Mouse (Mus musculus) spleen, postnatal 10 days (tissue): ENCODE data around the gene Hes1.

Experiments used
- DNase-seq, 2 experiments: peaks; one replicate each; pipeline ENCODE4 v3.0.0; 2021 to 2022; ENCODE audit warnings: low spot score in 2 of 2

The Hes1 gene

DNA sequence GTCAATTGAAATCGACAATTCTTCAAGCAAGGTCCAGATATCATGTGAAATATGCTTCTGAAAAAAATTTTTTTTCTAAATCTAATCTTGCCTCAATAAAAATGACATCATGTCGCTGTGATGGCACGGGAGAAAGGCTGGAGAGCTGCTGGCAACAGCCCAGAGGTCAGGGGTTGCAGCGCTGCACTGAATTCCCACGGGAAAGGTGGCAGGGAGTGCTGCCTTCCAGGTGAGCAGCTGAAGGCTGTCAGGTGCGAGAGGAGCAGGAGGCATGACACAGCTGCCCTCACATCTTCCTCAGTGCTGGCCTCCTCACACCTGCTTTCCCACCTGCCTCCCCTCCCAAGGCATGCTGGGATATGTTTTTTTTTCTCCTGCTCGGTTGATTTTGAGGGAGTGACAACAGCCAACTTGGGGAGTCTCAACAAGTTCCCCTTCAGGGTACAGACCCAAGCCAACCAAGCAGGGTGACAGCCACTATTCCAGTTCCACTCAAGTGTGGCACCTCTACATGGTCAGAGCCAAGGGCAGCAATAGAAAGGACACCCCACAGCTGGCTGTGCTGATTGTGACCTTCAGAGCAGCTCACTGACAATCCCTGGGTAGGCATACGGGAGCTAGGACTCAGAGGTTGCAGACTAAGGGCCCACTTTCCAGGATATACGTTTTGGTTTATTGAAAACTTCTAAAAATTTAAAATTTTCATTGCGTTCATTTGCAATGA, 13.3 kb upstream of the Hes1 start:
- no peak for DNase-seq

DNA sequence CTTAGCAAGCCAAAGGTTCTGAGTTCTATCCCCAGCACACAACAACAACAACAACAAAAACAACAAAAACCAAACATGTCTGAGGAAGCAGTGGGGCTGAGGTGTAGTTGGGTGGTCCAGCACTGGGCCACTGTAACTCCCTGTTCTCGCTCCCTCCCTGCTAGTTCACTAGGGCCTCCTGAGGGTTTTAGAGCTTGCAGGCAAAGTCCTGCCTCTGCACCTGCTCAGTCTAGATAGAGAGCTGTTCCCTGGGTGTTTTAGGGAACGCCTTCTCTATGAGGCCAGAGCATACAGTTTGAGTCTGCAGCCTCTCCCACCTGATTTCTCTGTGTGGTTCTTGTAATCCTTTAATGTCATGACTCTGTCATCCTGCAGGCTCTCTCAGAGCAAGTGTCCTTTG, 11.9 kb upstream of the Hes1 start:
- DNase-seq: no peak

DNA sequence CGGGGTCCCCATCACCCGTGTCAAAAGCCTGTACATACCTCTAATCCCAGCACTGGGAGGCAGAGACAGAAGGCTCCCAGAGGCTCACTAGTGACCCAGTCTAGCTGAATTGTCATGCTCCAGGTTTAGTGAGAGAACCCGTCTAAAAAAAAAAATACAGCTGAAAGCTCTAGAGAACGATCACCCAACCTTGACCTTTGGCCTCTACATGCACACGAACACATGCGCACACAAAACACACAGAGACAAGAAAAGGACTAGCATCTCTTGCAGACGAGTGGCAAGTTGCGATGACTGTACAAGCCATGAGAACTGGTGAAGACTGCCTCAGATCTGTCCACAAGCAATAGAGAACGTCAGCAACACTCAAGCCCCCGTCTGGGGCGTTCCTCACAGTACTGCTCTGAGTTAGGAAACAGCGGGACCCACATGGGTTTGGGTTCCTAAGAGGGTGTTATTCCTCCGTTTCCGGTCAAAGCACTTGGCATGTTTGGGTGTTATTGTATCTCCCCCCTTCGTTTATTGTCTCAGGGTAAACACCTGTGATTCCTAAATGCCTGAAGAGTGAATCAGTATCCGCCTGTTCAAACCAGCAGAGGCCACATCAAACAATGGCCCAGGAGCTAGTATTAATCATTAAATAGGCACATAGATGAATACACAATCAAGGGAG, 11.2 kb upstream of the Hes1 start:
- no peak for DNase-seq

DNA sequence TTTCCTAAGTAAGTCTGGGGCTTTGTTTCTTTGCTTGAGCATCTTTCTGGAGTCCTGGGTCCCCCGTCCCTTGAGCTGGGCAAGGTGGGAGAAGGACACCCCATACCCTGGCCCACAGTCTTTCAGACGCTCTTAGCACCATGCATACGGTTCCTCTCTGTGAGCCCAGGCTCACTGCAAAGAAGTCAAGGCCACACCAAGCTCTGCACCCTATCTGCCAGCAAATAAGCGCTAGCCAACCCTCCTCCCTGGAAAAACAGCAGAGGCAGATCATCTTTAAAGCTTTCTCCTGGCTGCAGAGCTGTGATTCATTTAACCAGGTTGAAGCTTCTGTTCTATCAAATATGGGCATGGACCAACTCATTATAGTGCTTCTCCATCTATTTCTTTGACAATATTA, 9.6 kb upstream of the Hes1 start:
- no peak for DNase-seq

DNA sequence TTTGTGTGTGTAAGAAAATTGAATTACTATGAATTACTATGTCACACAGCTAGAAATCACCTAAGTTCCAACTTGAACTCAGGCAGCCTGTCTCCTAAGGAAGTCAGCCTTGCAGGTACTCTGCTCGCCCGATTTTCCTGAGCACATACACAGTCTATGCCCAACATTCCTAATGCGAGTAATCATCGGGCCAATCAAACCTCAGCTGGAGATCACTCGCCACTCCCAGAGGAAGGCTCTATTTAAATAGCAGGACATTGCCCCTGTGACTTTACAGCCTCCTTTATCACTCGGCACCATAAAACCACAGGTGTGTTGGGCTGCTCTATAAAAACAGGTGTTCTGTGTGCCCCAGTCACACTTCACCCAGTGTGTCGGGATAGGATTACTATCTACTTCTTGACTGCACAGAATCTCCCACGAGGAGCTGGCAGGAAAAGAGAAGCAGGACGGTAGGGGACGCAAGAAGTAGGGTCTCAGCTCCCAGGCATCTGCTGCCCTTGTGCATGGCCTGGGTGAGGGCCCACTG, 8.8 kb upstream of the Hes1 start:
- DNase-seq: no peak

DNA sequence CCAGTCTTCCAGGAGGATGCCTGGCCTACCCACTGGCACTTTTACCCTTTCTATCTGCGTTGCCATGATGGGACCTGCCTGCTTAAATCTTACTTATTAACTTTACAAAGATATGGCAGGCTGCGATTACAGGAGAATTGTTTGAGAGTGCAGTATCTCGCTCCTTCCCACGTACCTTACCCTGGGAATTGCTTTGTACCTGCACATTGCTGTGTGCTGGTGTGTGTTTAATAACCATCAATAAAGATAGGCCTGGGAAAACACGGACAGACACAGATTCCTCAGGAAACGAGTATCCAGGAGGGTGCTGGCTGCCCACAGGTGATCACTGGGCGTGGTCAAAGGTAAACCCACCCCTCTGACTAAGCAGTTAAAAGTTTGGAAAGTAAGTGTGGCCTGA, 8.3 kb upstream of the Hes1 start:
- DNase-seq: no peak

DNA sequence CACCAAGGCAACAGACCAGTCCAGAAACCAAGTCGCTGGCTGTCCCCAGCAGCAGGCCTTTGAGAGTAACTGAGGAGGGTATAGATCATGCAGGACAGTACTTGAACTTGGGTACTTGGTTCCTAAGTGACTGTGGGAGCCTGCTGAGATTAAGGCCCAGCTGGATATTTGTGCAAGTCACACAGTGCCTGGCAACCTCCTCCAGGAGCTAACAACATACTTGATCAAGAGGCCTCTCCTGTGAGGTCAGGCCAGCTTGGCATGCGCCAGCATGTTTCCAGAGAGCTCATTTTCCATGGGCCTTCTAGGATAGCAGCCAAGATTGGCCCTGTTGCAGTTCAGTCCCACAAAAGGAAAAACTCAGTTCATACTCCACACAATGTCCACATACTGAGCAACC, 7.3 kb upstream of the Hes1 start:
- no peak for DNase-seq

DNA sequence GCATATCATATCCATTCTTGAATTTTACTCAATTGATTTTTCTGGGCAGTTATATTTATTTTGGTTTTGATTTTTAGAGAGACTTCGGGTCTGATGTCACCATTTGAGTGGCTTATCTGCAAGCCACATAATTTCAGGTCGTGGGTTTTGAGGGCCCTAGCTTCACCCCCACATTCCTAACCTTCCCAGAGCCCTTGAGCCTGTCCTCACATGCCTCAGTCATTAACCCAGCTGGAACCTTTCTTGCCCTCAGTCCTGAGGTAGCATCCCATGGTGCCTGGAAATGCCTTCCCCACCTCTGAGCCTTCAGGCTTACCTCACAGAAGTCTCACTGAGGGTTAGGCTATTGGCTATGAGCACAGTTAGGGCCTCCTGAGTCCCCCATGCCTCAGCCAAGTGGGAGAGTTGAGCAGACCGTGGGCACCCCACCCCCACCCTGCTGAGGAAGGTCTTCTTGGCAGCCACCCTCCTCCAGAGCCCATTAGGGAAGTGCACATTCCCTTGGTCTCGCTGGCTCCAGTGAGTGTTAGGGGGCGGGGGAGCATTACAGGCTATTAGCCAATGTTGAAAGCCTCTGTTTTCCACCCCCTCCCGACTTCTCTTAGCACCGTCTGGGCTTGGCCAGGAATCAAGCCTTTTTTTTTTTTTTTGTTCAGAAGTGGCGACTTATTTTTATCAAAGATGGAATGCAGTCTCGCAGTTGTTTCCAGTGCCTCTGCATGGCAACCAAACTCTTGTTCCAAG, 5.0 kb upstream of the Hes1 start:
- DNase-seq: no peak

DNA sequence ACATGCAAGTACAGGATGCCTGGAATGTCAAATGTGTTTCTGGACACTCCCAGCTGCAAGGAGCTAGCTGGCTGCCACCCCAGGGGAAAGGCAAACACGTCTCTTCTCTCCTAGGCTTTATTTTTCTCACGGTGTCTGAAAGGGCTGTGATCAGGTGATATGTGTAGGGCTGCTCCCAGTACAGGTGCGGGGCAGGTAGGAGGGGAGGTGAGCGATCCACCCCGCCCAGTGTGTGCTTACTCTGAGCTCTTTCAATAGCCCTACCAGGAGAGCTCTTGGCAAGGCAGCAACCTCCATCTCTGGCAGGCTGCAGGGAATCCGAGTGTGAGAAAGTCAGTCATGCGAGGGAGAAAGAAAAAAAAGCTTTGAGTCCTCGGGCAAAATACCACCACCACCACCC, 3.8 kb upstream of the Hes1 start:
- no peak for DNase-seq

DNA sequence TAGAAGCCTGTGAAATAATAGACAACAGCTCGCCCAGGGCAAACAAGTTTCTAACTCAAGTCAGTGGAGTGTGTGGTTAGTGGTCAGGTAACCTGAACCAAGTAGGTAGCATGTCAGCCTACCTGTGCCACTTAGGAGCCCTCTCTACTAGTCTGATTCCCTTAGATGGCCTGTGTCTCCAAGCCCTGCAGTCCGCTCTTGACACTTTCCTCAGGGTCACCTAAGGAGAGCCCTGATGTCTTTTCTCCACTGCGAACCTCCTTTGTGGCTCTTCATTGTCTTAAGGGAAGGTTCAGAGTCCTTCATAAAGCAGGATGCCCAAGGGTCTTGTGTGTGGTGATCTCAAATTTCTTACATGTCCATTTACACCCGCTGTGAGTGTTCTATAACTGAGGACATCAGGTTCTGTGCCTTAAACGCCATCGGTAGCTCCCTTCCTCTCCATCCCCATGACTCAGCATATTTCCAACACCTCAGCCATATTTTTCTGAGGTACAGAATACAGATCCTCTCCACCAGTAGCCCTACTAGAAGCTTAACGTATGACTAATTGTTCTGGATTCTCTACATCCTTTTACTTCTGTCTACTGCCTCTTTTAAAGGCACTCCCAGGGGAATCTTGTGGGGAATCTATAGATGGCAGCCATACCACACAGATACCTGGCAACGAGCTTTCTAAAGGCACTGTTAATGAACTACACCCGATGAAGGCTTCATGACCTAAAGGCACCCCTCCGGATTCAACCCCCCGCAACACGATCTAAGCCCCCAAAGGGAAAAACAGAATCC, 1.7 kb upstream of the Hes1 start:
- DNase-seq: no peak

DNA sequence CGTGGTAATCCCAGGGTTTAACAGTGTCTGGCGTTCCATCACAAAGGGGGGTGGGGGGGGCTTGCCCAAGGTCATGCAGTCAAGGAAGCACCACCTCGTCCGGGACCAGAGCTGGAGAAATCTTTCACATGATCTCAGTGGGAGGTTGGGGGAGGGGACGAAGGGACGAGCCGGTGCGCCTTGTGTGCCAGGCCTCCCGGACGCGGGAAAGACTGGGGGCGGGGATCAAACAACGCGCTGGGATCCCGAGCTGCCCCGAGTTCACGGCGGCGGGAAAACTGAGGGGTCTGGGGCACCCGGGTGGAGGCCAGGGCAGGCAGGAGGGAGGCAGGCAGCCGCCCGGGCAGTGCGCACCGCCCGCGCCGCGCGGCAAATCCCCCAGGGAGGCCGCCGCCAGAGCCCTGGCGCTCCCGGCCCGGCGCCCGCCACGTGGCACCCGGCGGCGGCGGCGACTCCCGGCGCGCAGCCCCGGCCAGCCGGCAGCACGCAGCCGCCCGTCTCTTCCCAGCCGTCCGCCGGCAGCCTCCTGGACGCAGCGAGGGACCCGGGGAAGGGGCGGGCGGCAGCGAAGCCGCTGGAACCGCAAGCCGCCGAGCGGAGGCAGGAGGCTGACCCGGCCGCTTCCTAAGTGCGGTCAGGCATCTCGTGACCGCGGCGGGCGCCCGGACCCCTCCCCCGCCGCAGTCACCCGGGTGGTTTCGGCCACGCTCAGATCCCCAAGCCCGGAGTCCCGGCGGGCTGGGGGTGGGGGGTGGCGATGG, 883 bp upstream of the Hes1 start:
- peak; percentile 44 to 45 for DNase-seq

DNA sequence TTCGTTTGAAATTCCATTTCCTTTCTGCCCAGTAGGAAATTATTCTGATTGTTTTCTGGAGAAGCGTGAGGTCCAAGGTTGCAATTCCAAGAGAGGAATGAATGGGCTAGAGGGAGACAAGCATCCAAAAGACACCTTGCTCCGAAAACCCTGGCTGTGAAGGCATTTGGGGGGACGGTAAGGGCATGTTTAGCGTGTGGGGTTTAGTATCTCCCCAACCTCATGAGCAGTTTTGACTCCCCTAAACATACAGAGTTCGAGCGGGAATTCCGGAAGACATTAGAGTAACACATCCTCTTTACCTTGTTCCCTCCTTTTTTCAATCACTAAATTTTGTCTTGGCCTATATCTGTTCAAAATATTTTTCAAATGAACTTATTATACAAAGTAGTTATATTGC, 429 bp downstream of the Hes1 start:
- no peak for DNase-seq

DNA sequence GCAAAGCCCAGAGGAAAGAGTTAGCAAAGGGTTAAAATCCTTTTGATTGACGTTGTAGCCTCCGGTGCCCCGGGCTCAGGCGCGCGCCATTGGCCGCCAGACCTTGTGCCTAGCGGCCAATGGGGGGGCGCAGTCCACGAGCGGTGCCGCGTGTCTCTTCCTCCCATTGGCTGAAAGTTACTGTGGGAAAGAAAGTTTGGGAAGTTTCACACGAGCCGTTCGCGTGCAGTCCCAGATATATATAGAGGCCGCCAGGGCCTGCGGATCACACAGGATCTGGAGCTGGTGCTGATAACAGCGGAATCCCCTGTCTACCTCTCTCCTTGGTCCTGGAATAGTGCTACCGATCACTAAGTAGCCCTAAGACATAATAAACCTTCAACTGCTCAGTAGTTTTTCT, 893 bp downstream of the Hes1 start:
- DNase-seq: peak in 1 of 2 experiments; percentile 79

DNA sequence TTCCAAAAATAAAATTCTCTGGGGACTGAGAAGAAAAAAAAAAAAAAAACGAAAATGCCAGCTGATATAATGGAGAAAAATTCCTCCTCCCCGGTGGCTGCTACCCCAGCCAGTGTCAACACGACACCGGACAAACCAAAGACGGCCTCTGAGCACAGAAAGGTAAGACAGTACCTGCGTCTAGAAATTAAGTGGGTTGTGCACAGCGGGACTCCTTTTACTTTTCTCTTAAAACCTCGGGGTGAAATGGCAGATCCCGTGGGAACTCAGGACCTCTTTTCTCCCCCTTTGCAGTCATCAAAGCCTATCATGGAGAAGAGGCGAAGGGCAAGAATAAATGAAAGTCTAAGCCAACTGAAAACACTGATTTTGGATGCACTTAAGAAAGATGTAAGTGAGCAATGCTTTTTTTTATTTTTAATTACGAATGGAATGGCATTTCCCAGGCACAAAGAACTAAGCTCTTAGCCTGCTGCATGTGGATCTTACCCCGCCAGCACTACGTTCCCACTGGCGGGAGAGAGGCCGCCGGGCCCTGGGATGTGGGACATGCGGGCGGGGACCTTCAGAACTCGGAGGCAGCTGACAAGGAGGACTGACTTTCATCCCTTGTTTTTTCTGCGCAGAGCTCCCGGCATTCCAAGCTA, 1.5 kb downstream of the Hes1 start:
- no peak for DNase-seq

DNA sequence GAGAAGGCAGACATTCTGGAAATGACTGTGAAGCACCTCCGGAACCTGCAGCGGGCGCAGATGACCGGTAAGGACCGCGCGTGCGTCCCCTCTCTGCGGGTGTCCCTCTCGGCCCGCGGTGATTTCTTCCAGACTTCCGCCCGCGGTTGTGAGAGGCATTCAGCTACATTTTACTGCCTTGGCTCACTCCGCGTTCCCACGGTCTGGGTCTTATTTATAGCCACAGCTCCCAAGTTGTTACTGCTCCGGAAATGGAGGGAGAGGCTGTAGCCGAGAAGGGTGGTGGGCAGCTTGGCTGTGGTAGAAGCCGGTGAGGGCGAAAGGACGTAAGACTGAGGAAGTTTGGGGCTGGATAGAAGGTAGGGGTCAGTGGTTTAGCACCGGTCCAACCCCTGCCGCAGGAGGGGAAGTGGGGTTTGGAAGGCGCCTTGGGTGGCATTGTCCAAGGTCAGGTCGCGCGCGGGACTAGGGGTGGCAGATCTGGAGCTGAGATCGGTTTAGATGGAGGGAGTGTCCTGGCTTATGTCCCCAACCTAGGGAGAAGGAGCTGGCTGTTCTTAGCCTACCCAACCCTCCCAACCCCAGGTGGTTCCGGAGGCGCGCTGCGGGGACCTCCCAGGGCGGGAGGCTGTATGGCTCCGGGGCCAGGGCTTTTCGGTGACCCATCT, 2.1 kb downstream of the Hes1 start:
- peak in 1 of 2 experiments; percentile 48 for DNase-seq

DNA sequence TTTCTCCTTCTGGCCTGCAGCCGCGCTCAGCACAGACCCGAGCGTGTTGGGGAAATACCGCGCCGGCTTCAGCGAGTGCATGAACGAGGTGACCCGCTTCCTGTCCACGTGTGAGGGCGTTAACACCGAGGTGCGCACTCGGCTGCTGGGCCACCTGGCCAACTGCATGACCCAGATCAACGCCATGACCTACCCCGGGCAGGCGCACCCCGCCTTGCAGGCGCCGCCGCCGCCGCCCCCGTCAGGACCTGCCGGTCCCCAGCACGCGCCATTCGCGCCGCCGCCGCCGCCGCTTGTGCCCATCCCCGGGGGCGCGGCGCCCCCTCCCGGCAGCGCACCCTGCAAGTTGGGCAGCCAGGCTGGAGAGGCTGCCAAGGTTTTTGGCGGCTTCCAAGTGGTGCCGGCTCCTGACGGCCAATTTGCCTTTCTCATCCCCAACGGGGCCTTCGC, 2.7 kb downstream of the Hes1 start:
- peak; percentile 61 to 85 for DNase-seq

DNA sequence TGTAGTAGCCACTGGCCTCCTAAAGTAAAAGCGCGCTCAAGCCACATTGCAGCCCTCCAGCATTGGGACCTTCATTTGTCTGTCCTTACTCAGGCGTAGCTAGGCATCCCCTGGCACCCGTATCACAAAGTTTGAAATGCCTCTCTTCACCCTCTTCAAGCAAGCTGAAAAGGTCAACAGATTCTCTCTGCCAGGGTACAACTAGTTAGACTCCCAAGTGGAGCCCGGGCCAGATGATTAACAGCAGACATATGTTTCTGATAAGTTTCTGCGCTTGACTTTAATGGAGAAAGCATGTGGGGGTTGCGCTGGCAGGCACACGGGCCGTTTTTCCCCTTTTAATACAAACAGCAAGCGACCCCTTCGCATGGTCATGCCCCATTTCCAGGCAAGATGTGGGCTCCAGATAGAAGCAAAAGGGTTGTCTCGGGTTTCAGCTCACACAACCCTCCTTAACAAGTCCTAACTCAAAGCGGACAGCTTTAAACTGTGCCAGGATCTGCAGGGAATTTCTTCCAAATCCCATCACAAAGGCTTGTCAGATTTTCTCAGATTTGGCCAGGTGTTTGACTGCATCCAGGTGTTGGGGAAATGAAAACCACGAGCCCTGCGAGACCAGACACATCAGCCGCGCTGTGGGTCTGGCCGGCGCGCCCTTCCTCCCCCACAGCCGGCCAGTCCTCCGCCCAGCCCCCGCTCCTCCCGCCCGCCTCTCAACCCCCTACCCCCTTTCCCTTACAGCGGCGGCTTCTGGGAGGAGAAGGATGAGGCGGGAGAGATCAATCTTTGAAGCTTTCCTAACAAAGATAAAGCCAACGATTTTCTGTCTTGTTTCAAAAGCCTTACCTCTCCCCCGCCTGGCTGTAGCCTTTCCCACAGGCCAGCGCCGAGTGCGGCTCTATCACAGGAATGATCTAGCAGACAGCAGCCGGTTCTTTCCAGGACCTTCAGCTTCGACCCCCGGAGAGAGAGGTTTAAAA, 4.1 kb downstream of the Hes1 start:
- no peak for DNase-seq

DNA sequence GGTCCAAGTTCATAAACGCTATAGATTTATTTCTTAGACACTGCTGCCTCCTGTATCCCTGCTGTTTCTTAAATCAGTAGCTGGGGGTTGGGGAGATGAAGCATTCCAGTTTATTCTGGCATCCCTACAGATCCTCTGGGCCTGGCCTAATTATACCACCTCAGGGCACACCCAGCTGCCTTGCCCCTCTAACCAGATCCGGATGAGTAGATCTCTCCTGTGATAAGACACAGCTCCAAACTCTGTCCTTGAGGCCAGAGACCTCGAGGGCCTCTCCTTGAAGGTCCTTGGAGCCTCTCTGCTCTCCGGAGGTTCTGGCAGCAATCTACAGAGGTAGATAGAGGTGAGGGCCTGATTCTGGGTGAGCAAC, 5.4 kb downstream of the Hes1 start:
- DNase-seq: no peak
